Mouse (Mus musculus) C2C12 (cell line): ENCODE measurements at regions not wholly inside any gene's neighbourhood (a gene's known extent, or its start where the extent isn't known, plus 50 kb on each side); places are given as distances from the start of the nearest gene placed in this dataset.

Experiments used
- H3K27me3 ChIP-seq: one replicate; pipeline ENCODE4 v1.6.1; 2011; ENCODE audit not compliant: control insufficient read depth, insufficient read depth, insufficient read length
- H3K36me3 ChIP-seq: one replicate; pipeline ENCODE4 v1.6.1; 2011; ENCODE audit not compliant: control insufficient read depth, insufficient read depth
- H3K4me3 ChIP-seq: one replicate; pipeline ENCODE4 v1.5.1; 2011; ENCODE audit warnings: mild to moderate bottlenecking, control low read depth; ENCODE audit not compliant: poor library complexity, insufficient read depth, severe bottlenecking
- H3K79me2 ChIP-seq: one replicate; pipeline ENCODE4 v1.6.1; 2011; ENCODE audit not compliant: control insufficient read depth, insufficient read depth
- H3K79me3 ChIP-seq: one replicate; pipeline ENCODE4 v1.6.1; 2011; ENCODE audit warnings: low read depth, control low read depth
- H3ac ChIP-seq: one replicate; pipeline ENCODE3; 2011; ENCODE audit warnings: low read depth; ENCODE audit not compliant: control insufficient read depth, insufficient read length
- MAX ChIP-seq: IDR thresholded peaks from one replicate; pipeline ENCODE4 v1.6.1; 2011; ENCODE audit warnings: mild to moderate bottlenecking, control low read depth
- MYOD1 ChIP-seq: IDR thresholded peaks from one replicate; pipeline ENCODE4 v1.6.1; 2011; ENCODE audit warnings: low read depth; ENCODE audit not compliant: control insufficient read depth, insufficient read length
- USF1 ChIP-seq: IDR thresholded peaks from one replicate; pipeline ENCODE4 v1.6.1; 2011; ENCODE audit warnings: low read depth, mild to moderate bottlenecking, control low read depth, moderate library complexity
- microRNA-seq: library from miRNA; unstranded; fragments of <30 nt; microRNA quantifications from one replicate; pipeline ENCODE4, GENCODE M21; 2019; ENCODE audit warnings: borderline microRNAs expressed

DNA sequence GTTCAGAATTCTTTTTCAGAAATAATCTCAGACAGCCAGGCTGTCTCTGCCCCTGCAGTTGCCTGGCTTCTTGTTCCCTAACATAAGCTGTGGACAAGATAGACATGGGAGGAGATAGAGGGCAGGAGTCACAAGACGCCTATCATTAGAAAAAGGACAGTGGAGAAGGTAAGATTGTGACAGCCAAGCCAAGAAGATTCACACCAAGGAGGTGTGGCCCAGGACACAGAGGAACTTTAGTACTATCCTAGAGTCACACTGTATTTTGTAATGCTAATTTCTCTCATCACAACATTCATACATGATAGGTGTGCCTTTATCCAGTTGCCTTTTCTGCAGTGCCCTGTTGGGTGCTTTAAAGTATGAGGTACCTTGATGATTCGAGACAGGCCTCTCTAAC lies 50.2 kb upstream of the Il17a start:
- Histone ChIP-seq H3K4me3 (no peak overlapping the region), H3K36me3 (no peaks in the 10 kb centered on the region)
- TF ChIP-seq MYOD1 (no peak), MAX (no peak), USF1 (no peak)

More for the DNA sequence above, 50.2 kb upstream of the Il17a start:
- Histone ChIP-seq H3ac (no peak overlapping the region), H3K79me2 (no peaks in the 10 kb centered on the region), H3K79me3 (no peaks in the 10 kb centered on the region), H3K27me3 (no peaks in the 10 kb centered on the region)

Small RNA genes lying in the stretch of these regions (microRNA-seq; reads per million reads assigned to microRNA genes)
- gene Mir206: 2,823 reads per million, percentile 91 among the genes with 10 or more reads in this experiment
